ENCODE assay signal across 8 mouse cellular contexts in genomic region chr4:138453753-138454570, GRCm38 (mm10). TPM values are rescaled to one million over a fixed set of nuclear protein-coding genes. Genes with fewer than 3 reads are reported as not detected.
DNase-seq lines count a peak whose midpoint lies in the region; ATAC-seq and TF ChIP-seq lines count a peak whose summit lies in the region.

Gene Camk2n1 (plus strand): TSS chr4:138454314.

- peak within 1 kb of the TSS; percentile 95 for H3K4me2 ChIP-seq in heart, embryonic 13.5 days
- peak within 1 kb of the TSS; percentile 90 for H3K4me2 ChIP-seq in kidney, embryonic 16.5 days (replicated peaks; ENCODE audit: low read depth, low read length)
- peak within 1 kb of the TSS; percentile 96 for H3K4me2 ChIP-seq in limb, embryonic 15.5 days
- H3K4me2 ChIP-seq in midbrain, embryonic 16.5 days (ENCODE audit: low read length), result peak within 1 kb of the TSS; percentile 88
- H3K4me2 ChIP-seq in stomach, embryonic 15.5 days, result peak within 1 kb of the TSS; percentile 90

- H3K4me3 ChIP-seq in bone marrow, adult 2 months (replicated peaks; ENCODE audit: control insufficient read depth, low read depth, low read length), result peak within 1 kb of the TSS; percentile 14
- peak within 1 kb of the TSS; percentile 87 for H3K4me3 ChIP-seq in forebrain, embryonic 10.5 days
- H3K4me3 ChIP-seq in heart, embryonic 13.5 days, result peak within 1 kb of the TSS; percentile 74
- peak within 1 kb of the TSS; percentile 93 for H3K4me3 ChIP-seq in kidney, embryonic 16.5 days (ENCODE audit: low read length)
- H3K4me3 ChIP-seq in limb, embryonic 15.5 days, result peak within 1 kb of the TSS; percentile 77
- H3K4me3 ChIP-seq in midbrain, embryonic 16.5 days (ENCODE audit: low read depth, low read length), result peak within 1 kb of the TSS; percentile 95
- H3K4me3 ChIP-seq in stomach, embryonic 15.5 days (replicated peaks), result peak within 1 kb of the TSS; percentile 87

- no peak for TF ChIP-seq CTCF in bone marrow, adult 2 months (IDR thresholded peaks at IDR 0.05; ENCODE audit: control insufficient read depth, insufficient read depth, low read length)

- 0 out of 2 replicates have a peak, but pooled peaks have one; percentile 61 for ATAC-seq in heart, embryonic 13.5 days (ENCODE audit: extremely low read depth, insufficient number of reproducible peaks, low FRiP score, low TSS enrichment)
- peak; percentile 85 for ATAC-seq in kidney, embryonic 16.5 days (ENCODE audit: low FRiP score, low TSS enrichment)
- ATAC-seq in limb, embryonic 15.5 days (ENCODE audit: insufficient number of reproducible peaks, low FRiP score, low TSS enrichment, low read depth), result peak; percentile 54
- peak; percentile 74 for ATAC-seq in midbrain, embryonic 16.5 days
- ATAC-seq in stomach, embryonic 15.5 days (ENCODE audit: insufficient read depth, low FRiP score, low read depth), result peak; percentile 89

- no peak for TF ChIP-seq POLR2A in bone marrow, adult 2 months (IDR thresholded peaks at IDR 0.05; ENCODE audit: borderline replicate concordance, control insufficient read depth, low read depth, low read length)

- DNase-seq in 416B (ENCODE audit: low read depth), result peak; percentile 32
- peak; percentile 67 for DNase-seq in forebrain, embryonic 10.5 days (ENCODE audit: extremely low spot score, low spot score)

- WGBS in bone marrow, adult 2 months, result 1% methylated on average over 61 of the region's 64 CpGs
- WGBS in forebrain, embryonic 10.5 days, result under 1% methylated on average over 44 of the region's 64 CpGs
- under 1% methylated on average over 42 of the region's 64 CpGs for WGBS in heart, embryonic 13.5 days
- WGBS in kidney, embryonic 16.5 days, result 0% methylated on average over 38 of the region's 64 CpGs
- WGBS in limb, embryonic 15.5 days, result under 1% methylated on average over 61 of the region's 64 CpGs
- under 1% methylated on average over 43 of the region's 64 CpGs for WGBS in midbrain, embryonic 16.5 days
- under 1% methylated on average over 51 of the region's 64 CpGs for WGBS in stomach, embryonic 15.5 days

- peaks cover 93% of the 10 kb centered on the region for H3K27me3 ChIP-seq in forebrain, embryonic 10.5 days (ENCODE audit: poor library complexity, severe bottlenecking)
- H3K27me3 ChIP-seq in heart, embryonic 13.5 days (replicated peaks), result peaks cover 93% of the 10 kb centered on the region
- no peaks in the 10 kb centered on the region for H3K27me3 ChIP-seq in kidney, embryonic 16.5 days (ENCODE audit: insufficient read depth, low read length)
- peaks cover 81% of the 10 kb centered on the region for H3K27me3 ChIP-seq in limb, embryonic 15.5 days
- H3K27me3 ChIP-seq in midbrain, embryonic 16.5 days (ENCODE audit: control insufficient read depth, insufficient read depth, low read depth, low read length), result no peaks in the 10 kb centered on the region
- H3K27me3 ChIP-seq in stomach, embryonic 15.5 days (replicated peaks), result no peaks in the 10 kb centered on the region

- peaks cover 2% of the 10 kb centered on the region; the same call in 1 of the 2 replicates for H3K4me1 ChIP-seq in bone marrow, adult 2 months (ENCODE audit: control insufficient read depth, insufficient read depth, low read length)
- H3K4me1 ChIP-seq in forebrain, embryonic 10.5 days, result peaks cover 64% of the 10 kb centered on the region
- peaks cover 25% of the 10 kb centered on the region for H3K4me1 ChIP-seq in heart, embryonic 13.5 days
- H3K4me1 ChIP-seq in kidney, embryonic 16.5 days (ENCODE audit: insufficient read depth, low read length), result peaks cover 33% of the 10 kb centered on the region
- peaks cover 27% of the 10 kb centered on the region for H3K4me1 ChIP-seq in limb, embryonic 15.5 days
- peaks cover 33% of the 10 kb centered on the region for H3K4me1 ChIP-seq in midbrain, embryonic 16.5 days (ENCODE audit: control insufficient read depth, insufficient read depth, low read length)
- H3K4me1 ChIP-seq in stomach, embryonic 15.5 days, result peaks cover 27% of the 10 kb centered on the region

- H3K9me3 ChIP-seq in forebrain, embryonic 10.5 days, result no peaks in the 10 kb centered on the region
- H3K9me3 ChIP-seq in heart, embryonic 13.5 days, result no peaks in the 10 kb centered on the region
- no peaks in the 10 kb centered on the region for H3K9me3 ChIP-seq in kidney, embryonic 16.5 days (ENCODE audit: low read length)
- no peaks in the 10 kb centered on the region for H3K9me3 ChIP-seq in limb, embryonic 15.5 days
- no peaks in the 10 kb centered on the region for H3K9me3 ChIP-seq in midbrain, embryonic 16.5 days (replicated peaks; ENCODE audit: control insufficient read depth, low read length, poor library complexity, severe bottlenecking)
- no peaks in the 10 kb centered on the region for H3K9me3 ChIP-seq in stomach, embryonic 15.5 days

- no peak within 1 kb of the TSS; the same call in 1 of the 2 replicates for H3K27ac ChIP-seq in bone marrow, adult 2 months (ENCODE audit: control insufficient read depth, insufficient read depth, low read depth, low read length, poor library complexity)
- H3K27ac ChIP-seq in forebrain, embryonic 10.5 days, result peak within 1 kb of the TSS; percentile 88
- H3K27ac ChIP-seq in heart, embryonic 13.5 days (replicated peaks), result peak within 1 kb of the TSS; percentile 51; the same call in 1 of the 2 replicates
- H3K27ac ChIP-seq in kidney, embryonic 16.5 days (ENCODE audit: low read length), result peak within 1 kb of the TSS; percentile 97
- H3K27ac ChIP-seq in limb, embryonic 15.5 days, result peak within 1 kb of the TSS; percentile 62
- H3K27ac ChIP-seq in midbrain, embryonic 16.5 days (ENCODE audit: low read length), result peak within 1 kb of the TSS; percentile 95
- peak within 1 kb of the TSS; percentile 83 for H3K27ac ChIP-seq in stomach, embryonic 15.5 days

- H3K36me3 ChIP-seq in forebrain, embryonic 10.5 days (replicated peaks), result no peaks in the 10 kb centered on the region
- no peaks in the 10 kb centered on the region for H3K36me3 ChIP-seq in heart, embryonic 13.5 days
- 0 out of 2 replicates have a peak, but pooled peaks cover 2% of the 10 kb centered on the region for H3K36me3 ChIP-seq in kidney, embryonic 16.5 days (ENCODE audit: insufficient read depth, low read length)
- no peaks in the 10 kb centered on the region for H3K36me3 ChIP-seq in limb, embryonic 15.5 days
- H3K36me3 ChIP-seq in midbrain, embryonic 16.5 days (ENCODE audit: control insufficient read depth, insufficient read depth, low read length), result no peaks in the 10 kb centered on the region
- H3K36me3 ChIP-seq in stomach, embryonic 15.5 days, result no peaks in the 10 kb centered on the region

- peak within 1 kb of the TSS; percentile 85 for H3K9ac ChIP-seq in heart, embryonic 13.5 days
- H3K9ac ChIP-seq in kidney, embryonic 16.5 days (replicated peaks; ENCODE audit: low read length), result peak within 1 kb of the TSS; percentile 98
- H3K9ac ChIP-seq in limb, embryonic 15.5 days, result peak within 1 kb of the TSS; percentile 73
- H3K9ac ChIP-seq in midbrain, embryonic 16.5 days (ENCODE audit: low read depth, low read length), result peak within 1 kb of the TSS; percentile 92
- peak within 1 kb of the TSS; percentile 92 for H3K9ac ChIP-seq in stomach, embryonic 15.5 days

RNA-seq across cellular contexts. Expression of gene Camk2n1, which starts in this region (rescaled TPM):
- 2.2 and 3.4 TPM in 2 replicates for polyA plus RNA-seq in bone marrow, adult 2 months (2011; ENCODE audit: insufficient read depth, insufficient read length, low replicate concordance, missing spikeins)
- 0.96 and 0.98 TPM in 2 replicates for polyA plus RNA-seq in forebrain, embryonic 10.5 days (2016; fragmentation: Nextera tagmentation; extraction: Ambion mirVana)
- polyA plus RNA-seq in heart, embryonic 13.5 days (2015; fragmentation: Nextera tagmentation; extraction: Ambion mirVana), result 1.0 and 1.1 TPM in 2 replicates
- polyA plus RNA-seq in kidney, embryonic 16.5 days (2015; fragmentation: Nextera tagmentation; extraction: Ambion mirVana), result 6.2 and 6.4 TPM in 2 replicates
- 1.7 and 2.2 TPM in 2 replicates for polyA plus RNA-seq in limb, embryonic 15.5 days (2015; fragmentation: Nextera tagmentation; extraction: Ambion mirVana)
- polyA plus RNA-seq in midbrain, embryonic 16.5 days (2015; fragmentation: Nextera tagmentation; extraction: Ambion mirVana), result 18.2 and 18.7 TPM in 2 replicates
- 5.0 and 5.2 TPM in 2 replicates for polyA plus RNA-seq in stomach, embryonic 15.5 days (2015; fragmentation: Nextera tagmentation; extraction: Ambion mirVana)

Comparison
In these comparisons a context has a peak if more than half of its experiments do, and no peak if none do; other contexts are left out.
1. Peak in DNase-seq, H3K4me3 ChIP-seq and H3K27ac ChIP-seq in forebrain, embryonic 10.5 days; RNA of the gene not detected or under 1 TPM.
2. H3K4me3 ChIP-seq: peak in every context shown above with its lines; median percentile 95 in midbrain, embryonic 16.5 days; 93 in kidney, embryonic 16.5 days; 87 in forebrain, embryonic 10.5 days; 87 in stomach, embryonic 15.5 days; 77 in limb, embryonic 15.5 days; 74 in heart, embryonic 13.5 days; 14 in bone marrow, adult 2 months.